Mouse (Mus musculus) left cerebral cortex, postnatal 36 days (tissue): ENCODE data around the gene Dpyd. TPM values are rescaled to one million over a fixed set of nuclear protein-coding genes. Genes with fewer than 3 reads are reported as not detected.
A peak's percentile ranks its signal among the peaks of the same experiment; 100 is the strongest.

Experiments
- DNase-seq, 2 experiments: peaks; one replicate each; pipeline ENCODE4 v3.0.0; 2021 to 2022; ENCODE audit warnings: low spot score in 2 of 2, mixed read lengths in 1 of 2
- intact Hi-C: fragments of 180-260 bp; cut with DNase I; formaldehyde crosslinking; loops from one replicate; pipeline ENCODE4 v1.15.1; 2025
- total RNA-seq, 2 experiments: library from RNA; stranded (reverse); gene quantifications; 2 replicates each; pipeline ENCODE4 v1.2.3; 2021

Dpyd gene
- total RNA-seq, 2 experiments from 2014 or later: 6.3 to 15.4 TPM

DNA sequence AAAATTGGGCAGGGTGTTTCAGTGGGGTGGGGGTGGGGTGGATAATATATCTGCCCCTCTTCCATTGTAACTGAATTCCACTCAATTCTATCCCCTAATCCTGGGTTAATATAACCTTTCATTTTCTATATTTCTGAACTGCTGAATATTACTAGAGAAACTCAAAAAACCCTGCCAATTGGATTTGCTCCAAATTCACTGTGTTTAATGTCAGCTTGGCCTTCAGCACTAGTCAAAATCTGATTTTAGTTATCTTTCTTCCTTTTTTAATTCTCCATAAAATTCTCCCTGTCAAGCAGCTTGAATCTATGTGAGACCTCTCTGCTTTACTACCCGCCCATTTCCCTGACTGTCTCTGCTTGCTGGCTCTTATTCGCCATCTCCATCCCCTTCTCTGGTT lies 713.3 kb downstream of the Dpyd start:
- DNase-seq: no peak
- intact Hi-C loops: no loop called here

DNA sequence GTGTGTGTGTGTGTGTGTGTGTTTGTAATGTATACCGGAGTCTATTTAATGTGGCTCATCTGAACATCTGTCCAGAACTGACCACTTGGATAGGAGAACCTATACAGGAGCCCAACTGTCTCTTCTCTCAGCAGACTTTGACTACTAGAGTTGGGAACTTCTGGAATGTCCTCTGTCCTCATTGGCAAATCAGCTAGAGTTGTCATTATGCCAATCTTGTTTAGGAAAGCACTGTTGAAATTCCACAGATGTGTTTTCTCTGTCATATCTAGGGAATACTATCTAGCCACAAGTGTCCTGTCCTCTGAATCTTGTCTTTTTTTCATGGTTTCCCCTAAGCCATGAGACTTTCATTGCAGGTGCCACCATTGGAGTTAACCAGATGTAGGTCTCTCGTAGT lies 718.7 kb downstream of the Dpyd start:
- intact Hi-C loops: no loop called here
- no peak for DNase-seq

DNA sequence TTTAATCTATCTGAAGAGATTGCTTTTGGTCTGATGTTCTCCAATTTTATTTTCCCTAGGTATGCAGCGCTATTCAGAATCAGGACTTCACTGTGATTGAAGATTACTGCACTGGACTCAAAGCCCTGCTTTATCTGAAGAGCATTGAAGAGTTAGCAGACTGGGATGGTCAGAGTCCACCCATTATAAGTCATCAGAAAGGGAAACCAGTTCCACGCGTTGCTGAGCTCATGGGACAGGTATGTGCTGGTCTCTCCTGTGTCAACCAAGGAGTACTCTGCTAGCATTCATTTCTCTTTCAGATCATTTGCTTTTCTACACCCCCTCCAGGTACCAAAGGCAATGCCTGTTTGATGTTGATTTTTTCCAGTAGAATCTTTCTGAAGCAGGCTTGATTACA lies 752.8 kb downstream of the Dpyd start:
- intact Hi-C loops: no loop called here
- no peak for DNase-seq

GRCm38 (mm10) chr3:119329063-119329462 lies 767.1 kb downstream of the Dpyd start:
- DNase-seq: no peak
- intact Hi-C loops: no loop called here

- intact Hi-C loops: no loop called here
- DNase-seq: peak in 1 of 2 experiments; percentile 16
These were observed 771.7 kb downstream of the Dpyd start for GRCm38 (mm10) chr3:119333335-119334305.

GRCm38 (mm10) chr3:119361555-119362385 lies 799.8 kb downstream of the Dpyd start:
- intact Hi-C loops: no loop called here
- DNase-seq: no peak

- no peak for DNase-seq
- intact Hi-C loops: no loop called here
These were observed 800.5 kb downstream of the Dpyd start for GRCm38 (mm10) chr3:119362392-119362791.

- intact Hi-C loops: no loop called here
- DNase-seq: no peak
These were observed 807.0 kb downstream of the Dpyd start for GRCm38 (mm10) chr3:119368931-119369330.

GRCm38 (mm10) chr3:119381119-119381518 lies 819.2 kb downstream of the Dpyd start:
- DNase-seq: no peak
- intact Hi-C loops: no loop called here

- no peak for DNase-seq
- intact Hi-C loops: no loop called here
These were observed 820.5 kb downstream of the Dpyd start for GRCm38 (mm10) chr3:119382395-119382794.

GRCm38 (mm10) chr3:119387332-119388105 lies 825.6 kb downstream of the Dpyd start:
- peak in 1 of 2 experiments; percentile 11 for DNase-seq
- intact Hi-C loops: no loop called here

DNA sequence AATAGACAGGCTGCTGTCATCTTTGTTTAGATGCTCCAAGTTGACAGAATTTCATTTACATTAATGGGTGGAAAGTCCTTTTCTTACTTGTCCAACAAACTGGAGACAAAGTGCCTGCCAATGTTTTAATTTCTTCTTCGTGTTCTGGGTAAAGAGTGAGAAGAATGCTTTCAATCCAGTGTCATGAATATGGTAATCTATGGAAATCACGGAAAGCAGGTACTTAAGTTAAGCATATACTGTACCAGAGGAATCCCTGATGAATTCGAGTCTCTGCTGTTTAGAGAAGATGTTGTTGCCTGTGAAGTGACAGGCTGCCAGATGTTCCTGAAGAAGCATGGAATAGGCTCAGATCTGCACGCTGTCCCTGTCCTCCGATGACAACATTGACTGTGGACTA lies 835.3 kb downstream of the Dpyd start:
- DNase-seq: no peak
- intact Hi-C loops: no loop called here

DNA sequence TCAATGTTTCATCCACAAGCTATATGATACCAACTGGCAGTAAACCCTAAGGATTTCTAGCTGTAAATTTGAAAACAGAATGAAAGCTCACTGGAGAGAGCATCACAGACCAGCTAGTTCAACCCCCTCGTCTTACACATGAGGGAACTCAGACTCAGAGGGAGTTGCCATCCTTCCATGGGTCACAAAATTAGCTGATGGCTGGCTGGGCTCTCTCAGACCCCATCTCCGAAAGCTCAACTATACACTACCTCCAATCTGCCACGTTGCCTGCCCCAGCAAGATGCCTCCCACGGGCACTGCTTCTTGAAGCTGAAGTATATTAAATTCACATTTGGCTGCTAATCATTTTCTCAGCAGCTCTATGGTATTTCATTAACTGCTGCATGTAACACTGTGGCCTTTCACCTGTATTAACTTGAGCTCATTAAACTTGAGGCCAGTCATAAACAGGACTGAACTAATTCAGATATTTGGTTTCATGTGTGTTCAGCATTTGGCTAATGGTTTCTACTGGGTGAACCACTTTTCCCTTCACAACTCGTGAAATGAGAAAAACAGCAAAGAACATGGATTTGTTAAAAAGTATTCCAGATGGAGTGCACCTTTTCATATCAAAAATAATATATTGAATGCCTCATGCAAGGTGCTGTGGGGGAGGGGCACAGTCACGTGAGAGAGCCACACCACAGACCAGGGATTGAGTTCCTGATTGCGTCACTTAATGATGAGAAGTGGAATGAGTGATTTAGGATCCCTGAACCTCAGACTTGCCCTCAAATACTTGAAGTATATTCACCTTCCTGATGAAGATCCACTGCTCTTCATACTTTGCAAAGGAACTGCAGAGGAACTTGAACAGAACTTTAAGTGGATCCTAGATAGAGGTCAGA lies 841.2 kb downstream of the Dpyd start:
- intact Hi-C loops: no loop called here
- DNase-seq: no peak

- intact Hi-C loops: no loop called here
- DNase-seq: peak; percentile 6 to 10
These were observed 857.3 kb downstream of the Dpyd start for GRCm38 (mm10) chr3:119419087-119419709.

DNA sequence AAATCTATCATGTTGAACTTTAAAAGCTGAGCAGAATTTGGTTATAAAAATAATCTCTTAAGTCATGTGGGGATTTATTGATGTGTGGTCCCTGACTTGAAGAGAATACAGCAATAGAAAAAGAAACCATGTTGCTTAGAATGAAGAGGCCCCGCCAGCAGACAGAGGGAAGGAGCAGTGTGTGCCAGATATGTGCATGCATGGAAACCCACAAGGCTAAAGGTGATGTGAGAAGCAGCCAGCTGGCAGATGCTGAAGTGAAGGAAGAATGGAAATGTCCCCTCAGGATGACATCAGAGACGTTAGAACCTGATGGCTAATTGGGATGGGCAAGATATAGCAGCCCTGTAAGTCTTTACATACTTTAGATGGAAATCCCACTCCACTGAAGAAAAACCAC lies 857.8 kb downstream of the Dpyd start:
- intact Hi-C loops: no loop called here
- no peak for DNase-seq

GRCm38 (mm10) chr3:119431339-119431738 lies 869.4 kb downstream of the Dpyd start:
- DNase-seq: no peak
- intact Hi-C loops: no loop called here

- DNase-seq: no peak
These were observed 869.8 kb downstream of the Dpyd start for GRCm38 (mm10) chr3:119431757-119432156.

DNA sequence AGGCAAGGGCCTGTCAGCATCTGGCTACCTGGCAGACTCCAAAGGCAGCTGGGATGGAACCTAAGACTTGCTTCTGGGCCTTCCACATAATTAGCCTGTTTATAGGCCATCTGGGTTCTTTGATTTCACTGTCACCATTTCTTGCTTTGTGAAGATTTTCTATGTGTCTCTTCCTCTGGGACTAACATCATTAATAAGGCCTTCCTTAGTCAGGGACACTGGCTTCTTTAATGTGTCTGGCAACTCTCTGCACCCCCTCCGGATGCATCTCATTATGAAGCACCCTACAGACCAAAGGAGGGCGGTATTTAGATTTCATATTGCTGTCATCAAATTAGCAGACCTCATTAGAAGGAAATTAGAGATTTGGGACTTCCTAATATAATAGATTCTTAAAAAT lies 885.6 kb downstream of the Dpyd start:
- intact Hi-C loops: no loop called here
- DNase-seq: no peak

More at GRCm38 (mm10) chr3:119431757-119432156, 869.8 kb downstream of the Dpyd start:
- intact Hi-C loops: no loop called here
